Mouse (Mus musculus) heart, adult 2 months (tissue): ENCODE data around the gene Pgc. TPM values are rescaled to one million over a fixed set of nuclear protein-coding genes. Genes with fewer than 3 reads are reported as not detected.
A peak's percentile ranks its signal among the peaks of the same experiment; 100 is the strongest.

Source experiments
- DNase-seq, 2 experiments: peaks; one replicate each; pipeline ENCODE4 v3.0.0; 2021
- H3K27ac ChIP-seq: fragments of 200-600 bp; 2 replicates; pipeline ENCODE4 v1.8.1; 2022
- H3K27me3 ChIP-seq: fragments of 200-500 bp; 2 replicates; pipeline ENCODE4 v1.6.1; 2012; ENCODE audit warnings: mild to moderate bottlenecking, low read length, inconsistent platforms, mixed read lengths; ENCODE audit not compliant: control insufficient read depth, insufficient read depth
- H3K36me3 ChIP-seq: fragments of 200-500 bp; 2 replicates; pipeline ENCODE4 v1.6.1; 2012; ENCODE audit warnings: low read length, inconsistent platforms; ENCODE audit not compliant: control insufficient read depth, insufficient read depth
- H3K4me1 ChIP-seq: fragments of 200-500 bp; 2 replicates; pipeline ENCODE4 v1.6.1; 2011; ENCODE audit warnings: low read length; ENCODE audit not compliant: control insufficient read depth, insufficient read depth
- H3K4me3 ChIP-seq: fragments of 200-600 bp; 2 replicates; pipeline ENCODE4 v1.8.1; 2022
- H3K79me2 ChIP-seq: fragments of 200-500 bp; replicated peaks from 2 replicates; pipeline ENCODE4 v1.6.1; 2012; ENCODE audit warnings: mild to moderate bottlenecking, inconsistent platforms, low read length, moderate library complexity, mixed read lengths; ENCODE audit not compliant: control insufficient read depth, insufficient read depth
- H3K9ac ChIP-seq: fragments of 200-500 bp; 2 replicates; pipeline ENCODE4 v1.6.1; 2012; ENCODE audit warnings: low read depth, mild to moderate bottlenecking, control low read depth, inconsistent platforms, low read length, mixed read lengths
- CTCF ChIP-seq: fragments of 200-600 bp; IDR thresholded peaks from 2 replicates; pipeline ENCODE4 v1.8.1; 2022; ENCODE audit warnings: antibody characterized with exemption, mild to moderate bottlenecking, moderate library complexity
- EP300 ChIP-seq: fragments of 200-500 bp; IDR thresholded peaks from 2 replicates; pipeline ENCODE4 v1.6.1; 2011; ENCODE audit warnings: low read depth, low read length, control low read depth; ENCODE audit not compliant: insufficient read depth
- POLR2A ChIP-seq: fragments of 200-500 bp; IDR thresholded peaks from 2 replicates; pipeline ENCODE4 v1.6.1; 2011; ENCODE audit warnings: mild to moderate bottlenecking, low read depth, low read length, control low read depth; ENCODE audit not compliant: insufficient read depth
- WGBS: fragments of 180-500 bp; shearing (Covaris S2); methylation state at CpG from one replicate; pipeline ENCODE4 v1.1.7; 2018; 5-methylcytosine and 5-hydroxymethylcytosine counted together
- intact Hi-C: fragments of 180-260 bp; cut with DNase I; formaldehyde crosslinking; loops from one replicate; pipeline ENCODE4 v1.15.1; 2025
- polyA plus RNA-seq: library from polyadenylated mRNA; depleted of rRNA; stranded (reverse); fragments of >200 nt; gene quantifications from 2 replicates; pipeline ENCODE4 v1.2.3, GENCODE M21; 2012
- total RNA-seq, 2 experiments: library from RNA; stranded (reverse); gene quantifications; 2 replicates each; pipeline ENCODE4 v1.2.3; 2021

The Pgc gene
- total and polyA plus RNA-seq, 3 experiments, result 0.59 TPM; not detected in 2

DNA sequence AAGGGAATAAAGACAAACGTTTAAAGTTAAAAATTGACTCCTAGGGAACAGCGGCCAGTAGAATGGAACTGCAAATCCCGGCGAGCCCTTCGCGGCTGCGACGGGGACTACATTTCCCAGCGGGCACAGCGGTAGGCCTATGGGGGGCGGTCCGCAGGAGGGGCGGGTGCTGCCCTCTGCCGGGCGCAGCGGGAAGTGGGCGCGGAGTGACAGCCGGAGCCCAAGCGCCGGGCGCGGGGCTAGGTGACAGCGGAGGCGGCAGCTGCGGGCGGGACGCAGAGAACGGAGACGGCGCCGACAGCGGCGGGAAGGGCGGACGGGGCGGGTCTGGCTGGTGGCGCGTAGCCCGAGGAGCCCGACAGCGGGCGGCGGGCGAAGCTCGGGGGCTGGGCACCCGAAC, 10.2 kb downstream of the Pgc start, which contains the start of gene Tfeb:
Gene Tfeb, plus strand, starts transcription at position 175 of the 400 bp plus-strand sequence.
- TF ChIP-seq POLR2A (peak; percentile 40; the same call in 1 of the 2 replicates), EP300 (peak; percentile 54; the same call in 1 of the 2 replicates), CTCF (no peak; the same call in 1 of the 2 replicates)

DNA sequence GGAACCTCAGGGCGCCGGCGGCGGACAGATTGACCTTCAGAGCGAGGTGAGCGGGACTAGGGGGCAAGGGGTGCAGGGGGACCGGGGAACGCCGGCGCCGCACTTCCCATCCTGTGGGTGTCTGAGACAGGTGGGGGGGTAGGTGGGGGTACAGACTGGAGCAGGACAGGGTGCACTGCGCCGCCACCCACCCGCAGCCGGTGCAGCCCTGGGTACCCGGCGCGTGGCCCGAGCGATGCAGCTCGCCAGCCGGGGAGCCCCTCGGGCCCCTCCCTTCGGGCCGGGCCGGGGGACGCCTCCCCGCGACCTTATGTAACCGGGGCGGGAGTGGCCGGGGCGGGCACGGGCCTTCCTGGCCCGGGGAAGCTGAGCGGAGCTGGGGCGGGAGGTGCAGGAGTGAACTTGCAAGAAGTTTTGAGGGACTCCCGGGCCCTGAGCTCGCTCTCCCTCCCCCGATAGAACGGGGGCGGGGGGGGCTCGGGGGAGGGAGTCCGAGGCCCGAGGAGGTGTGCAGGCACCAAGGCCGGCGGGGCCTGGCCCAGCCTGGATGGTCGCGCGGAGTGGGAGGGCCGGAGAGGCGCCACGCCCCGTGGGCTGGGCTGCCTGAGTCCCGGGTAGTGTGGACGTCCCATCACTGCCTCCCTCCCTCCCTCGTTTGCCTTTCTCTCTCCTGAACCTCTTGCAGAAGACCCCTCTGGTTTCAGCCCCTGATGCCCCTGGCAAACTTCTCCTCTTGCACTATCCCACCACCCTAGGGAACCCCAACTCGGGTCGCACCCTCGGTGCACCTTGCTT, 10.8 kb downstream of the Pgc start:
- Histone ChIP-seq H3K9ac (peak overlapping the region; percentile 98), H3K4me1 (peaks cover 10% of the 10 kb centered on the region), H3K27me3 (no peaks in the 10 kb centered on the region), H3K4me3 (peak overlapping the region; percentile 90), H3K27ac (peak overlapping the region; percentile 99), H3K79me2 (peaks cover 1% of the 10 kb centered on the region; the same call in 1 of the 2 replicates), H3K36me3 (no peaks in the 10 kb centered on the region)
- intact Hi-C loops, result loop anchor here (2.0 kb wide), 1 partner anchor 43 kb away; the partner anchor contains the start of genes Gm21981 and Prickle4
- DNase-seq, result peak; percentile 94 to 95
- TF ChIP-seq POLR2A (peak; percentile 61; the same call in 1 of the 2 replicates), EP300 (0 out of 2 replicates have a peak, but pooled peaks have one; percentile 25), CTCF (no peak)
- 3% methylated on average over 48 of the region's 60 CpGs for WGBS

More for the DNA sequence above, 10.2 kb downstream of the Pgc start, which contains the start of gene Tfeb:
- Histone ChIP-seq H3K27ac (peak within 1 kb of the TSS; percentile 99), H3K4me3 (peak within 1 kb of the TSS; percentile 90), H3K79me2 (peaks cover 1% of the 10 kb centered on the region; the same call in 1 of the 2 replicates), H3K36me3 (no peaks in the 10 kb centered on the region), H3K9ac (peak within 1 kb of the TSS; percentile 98), H3K27me3 (no peaks in the 10 kb centered on the region), H3K4me1 (peaks cover 10% of the 10 kb centered on the region)
- peak; percentile 97 to 99 for DNase-seq
- under 1% methylated on average over 47 of the region's 47 CpGs for WGBS
- intact Hi-C loops, result loop anchor here (2.0 kb wide), 1 partner anchor 42 kb away; the partner anchor contains the start of genes Gm21981 and Prickle4

DNA sequence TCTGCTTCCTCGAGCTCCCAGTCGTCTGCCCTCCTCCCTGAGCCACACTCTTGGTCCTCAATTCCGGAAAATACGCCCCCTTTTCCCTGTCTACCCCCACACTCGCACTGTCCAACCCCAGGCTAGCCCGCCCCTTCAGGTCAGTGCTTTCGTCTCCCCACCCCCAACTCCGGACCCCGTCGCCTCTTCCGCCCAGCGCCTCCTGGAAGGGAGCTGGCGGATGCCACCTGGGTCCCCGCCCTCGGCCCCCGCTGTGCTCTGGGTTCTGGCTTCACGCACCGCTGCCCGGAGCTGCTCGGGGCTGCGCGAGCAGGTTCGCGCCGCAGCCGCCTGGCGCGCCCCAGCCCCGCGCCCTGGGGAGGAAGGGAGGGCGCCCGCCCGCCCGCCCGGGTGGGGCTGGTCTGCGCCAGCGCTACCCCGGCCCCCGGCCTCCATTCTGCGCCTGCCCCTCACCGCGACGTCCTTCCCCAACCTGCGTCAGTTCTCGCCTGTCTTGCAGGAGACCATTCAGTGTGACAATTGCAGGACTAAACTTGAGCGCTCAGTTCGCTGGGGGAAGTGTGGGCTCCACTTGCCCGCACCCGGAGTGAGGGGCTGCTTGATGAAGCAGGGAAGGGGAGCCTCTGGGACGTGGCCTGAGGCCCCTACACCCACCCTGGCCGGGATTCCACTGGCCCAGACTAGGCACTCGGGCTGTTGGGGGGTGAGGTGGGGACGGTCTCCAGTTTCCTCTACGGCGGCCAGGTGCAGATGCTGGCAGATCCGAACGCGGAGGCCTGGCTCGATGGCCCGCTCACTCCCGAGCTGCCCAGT, 11.6 kb downstream of the Pgc start:
- intact Hi-C loops, result no loop called here

DNA sequence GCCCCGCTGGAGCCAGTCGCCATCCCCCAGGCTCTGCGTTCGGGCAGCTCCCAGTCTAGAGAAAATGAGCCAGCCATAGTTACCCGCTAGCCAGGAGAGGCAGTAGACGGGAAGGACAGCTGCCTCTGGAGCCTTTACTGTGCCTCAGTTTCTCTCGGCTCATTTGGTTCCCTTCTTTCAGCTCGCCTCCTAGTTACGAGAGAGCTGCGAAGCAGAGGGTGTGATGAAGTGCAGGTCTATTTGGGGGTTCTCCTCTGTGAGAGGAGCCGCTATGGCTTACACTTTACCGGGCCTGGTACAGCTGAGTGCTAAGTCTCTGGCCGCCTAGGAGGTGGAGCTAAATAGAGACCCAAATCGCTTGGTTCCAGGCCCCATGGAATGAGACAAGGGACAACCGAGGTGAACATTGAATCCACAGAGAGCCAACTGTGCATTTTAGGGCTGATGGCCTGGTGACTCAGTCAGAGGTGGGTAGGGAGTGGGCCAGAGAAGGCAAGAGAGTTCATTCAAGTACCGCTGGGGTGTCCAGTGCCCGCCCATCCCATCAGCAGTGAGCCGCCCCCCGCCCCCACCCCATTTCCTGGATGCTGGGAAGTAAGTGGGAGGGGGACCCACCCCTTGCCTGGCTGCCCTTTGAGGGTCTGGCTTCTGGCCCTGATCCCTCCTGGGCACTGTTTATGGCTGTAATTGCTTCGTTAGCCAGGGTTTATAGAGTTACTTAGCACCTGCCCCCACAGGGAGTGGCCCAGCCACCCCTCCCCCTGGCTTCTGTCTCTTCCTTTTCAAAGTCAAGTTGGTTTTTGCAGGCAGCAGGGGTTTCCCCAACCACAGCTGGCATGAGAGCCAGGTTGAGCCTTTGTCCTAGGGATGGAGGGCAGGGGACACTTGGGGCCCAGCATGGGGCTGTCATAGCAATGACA, 12.5 kb downstream of the Pgc start:
- Histone ChIP-seq H3K27ac (peak overlapping the region; percentile 99), H3K4me3 (peak overlapping the region; percentile 90), H3K9ac (peak overlapping the region; percentile 98), H3K79me2 (peaks cover 1% of the 10 kb centered on the region; the same call in 1 of the 2 replicates), H3K4me1 (peaks cover 10% of the 10 kb centered on the region), H3K36me3 (no peaks in the 10 kb centered on the region), H3K27me3 (no peaks in the 10 kb centered on the region)
- intact Hi-C loops, result no loop called here
- TF ChIP-seq EP300 (no peak), CTCF (no peak)
- DNase-seq, result peak; percentile 35 to 49
- WGBS, result 25% methylated on average over 20 of the region's 20 CpGs

More for the DNA sequence above, 11.6 kb downstream of the Pgc start:
- Histone ChIP-seq H3K27me3 (no peaks in the 10 kb centered on the region), H3K4me1 (peaks cover 10% of the 10 kb centered on the region), H3K79me2 (peaks cover 1% of the 10 kb centered on the region; the same call in 1 of the 2 replicates), H3K4me3 (peak overlapping the region; percentile 90), H3K36me3 (no peaks in the 10 kb centered on the region), H3K27ac (peak overlapping the region; percentile 99), H3K9ac (peak overlapping the region; percentile 98)
- WGBS, result under 1% methylated on average over 60 of the region's 61 CpGs
- no peak for TF ChIP-seq POLR2A
- DNase-seq, result peak; percentile 73 to 82

DNA sequence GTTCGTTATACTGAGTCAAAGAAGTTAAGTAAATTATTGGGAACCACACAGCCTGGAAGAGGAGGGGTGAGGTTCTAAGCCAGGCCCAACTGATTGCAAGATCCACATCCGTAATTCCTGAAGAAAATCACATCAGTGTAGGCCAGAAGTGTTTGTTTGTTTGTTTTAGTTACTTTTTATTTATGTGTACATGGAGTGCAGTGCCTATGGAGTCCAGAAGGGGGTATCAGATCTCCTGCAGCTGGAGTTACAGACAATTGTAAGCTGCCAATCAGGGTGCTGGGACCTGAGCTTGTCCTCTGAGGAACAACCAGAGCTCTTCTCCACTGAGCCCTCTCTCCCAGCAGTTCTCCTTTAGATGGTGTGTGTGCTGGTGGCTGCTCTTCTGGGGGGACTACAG, 13.5 kb downstream of the Pgc start:
- TF ChIP-seq EP300 (no peak), CTCF (peak; percentile 46), POLR2A (no peak)
- peaks cover 1% of the 10 kb centered on the region; the same call in 1 of the 2 replicates for H3K79me2 ChIP-seq
- intact Hi-C loops, result loop anchor here (2.0 kb wide), 2 partner anchors 21 to 51 kb away; no protein-coding TSS in a partner anchor
- no peaks in the 10 kb centered on the region for H3K36me3 ChIP-seq
- H3K27me3 ChIP-seq, result no peaks in the 10 kb centered on the region
- H3K9ac ChIP-seq, result no peak overlapping the region
- 91% methylated on average over 2 of the region's 2 CpGs for WGBS
- H3K4me3 ChIP-seq, result no peak overlapping the region
- no peak for DNase-seq
- H3K27ac ChIP-seq, result no peak overlapping the region
- peaks cover 10% of the 10 kb centered on the region for H3K4me1 ChIP-seq
